Mouse (Mus musculus) mesoderm, embryonic 11.5 days (tissue): Measurements from ENCODE around the gene Emb.
"Not testable (repeated sequence)": the region's sequence is repeated elsewhere in the genome, so short reads cannot be mapped to it uniquely, and the experiment has no call there.

Experiments used
- DNase-seq: peaks from one replicate; pipeline ENCODE4 v3.0.0-alpha.2; 2012; ENCODE audit warnings: low read depth, low spot score

Emb gene

DNA sequence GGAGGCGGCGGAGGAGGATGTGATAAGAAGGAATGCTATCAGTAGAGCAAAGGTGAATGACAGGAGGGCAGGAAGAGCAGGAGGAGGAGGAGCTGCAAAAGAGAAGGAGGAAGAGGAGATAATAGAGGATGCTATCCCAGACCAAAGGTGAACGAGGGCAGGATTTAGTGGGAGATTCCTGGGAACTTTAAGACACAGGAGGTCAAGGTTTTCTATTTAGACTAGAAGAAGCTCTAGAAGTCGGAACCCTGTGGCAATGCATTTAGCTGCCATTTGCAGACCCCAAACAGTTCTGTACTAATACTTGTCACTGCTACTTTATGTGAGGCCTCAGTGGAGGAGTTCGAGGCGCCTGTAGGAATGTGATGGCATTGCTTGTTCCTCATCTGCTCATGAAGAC, at the start of gene Emb:
Gene Emb, plus strand, starts transcription at position 301 of the 400 bp plus-strand sequence.
- DNase-seq, result no peak

DNA sequence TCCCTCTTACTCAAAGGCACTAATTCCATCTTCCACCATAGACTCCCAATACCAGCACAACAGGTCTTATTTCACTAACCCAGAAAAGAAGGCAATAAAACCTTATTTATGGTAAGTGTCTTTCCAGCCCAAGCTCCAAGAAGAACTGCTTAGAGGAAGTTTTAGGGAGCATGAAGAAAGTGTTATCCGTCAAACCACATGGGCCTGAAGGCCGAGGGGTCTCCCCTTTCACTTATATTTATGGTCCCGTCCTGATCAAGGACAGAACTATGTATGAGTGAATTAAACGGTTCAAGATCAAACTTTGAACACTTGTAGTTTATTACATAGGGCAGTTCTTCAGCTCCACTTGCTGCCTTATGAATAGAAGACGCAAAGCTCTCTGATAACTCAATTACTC, 44.4 kb upstream of the Emb start:
- no peak for DNase-seq

DNA sequence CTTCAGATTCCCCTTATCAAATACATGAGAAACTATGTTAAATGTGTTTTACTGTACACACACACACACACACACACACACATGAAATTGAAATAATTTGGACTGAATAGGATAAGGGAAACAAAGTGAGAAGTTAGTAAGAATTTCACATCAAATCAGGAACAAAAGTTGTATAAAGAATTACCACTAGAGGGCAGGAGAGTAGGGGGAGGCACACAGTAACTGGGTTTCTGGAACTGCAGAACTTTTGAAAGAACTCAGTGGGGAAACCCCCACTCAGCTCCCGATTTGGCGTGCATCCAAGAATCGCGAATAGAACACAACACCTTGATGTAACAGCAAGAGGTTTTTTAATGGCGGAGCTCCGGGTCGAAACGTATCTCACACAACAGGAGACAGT, 43.3 kb upstream of the Emb start:
- DNase-seq, result peak; percentile 6

DNA sequence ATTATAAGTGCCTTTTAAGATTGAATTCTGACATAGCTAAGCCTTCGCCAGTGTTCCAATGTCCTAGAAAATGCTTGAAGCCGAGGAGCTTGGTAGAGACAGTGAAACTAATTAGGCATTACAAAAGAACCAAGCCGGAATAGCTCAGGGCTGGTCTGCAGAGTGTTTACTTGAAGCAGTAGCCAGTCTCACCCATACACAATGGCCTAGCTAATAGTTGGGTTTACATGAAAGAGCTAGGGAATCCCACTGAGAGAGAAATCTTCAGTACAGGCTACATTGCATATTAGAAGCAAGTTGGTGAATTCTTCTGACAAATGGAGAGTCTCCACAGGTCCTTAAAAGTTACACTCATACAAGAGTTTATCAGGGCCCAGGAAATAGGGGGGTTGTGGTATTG, 27.4 kb upstream of the Emb start:
- not testable (repeated sequence) for DNase-seq

DNA sequence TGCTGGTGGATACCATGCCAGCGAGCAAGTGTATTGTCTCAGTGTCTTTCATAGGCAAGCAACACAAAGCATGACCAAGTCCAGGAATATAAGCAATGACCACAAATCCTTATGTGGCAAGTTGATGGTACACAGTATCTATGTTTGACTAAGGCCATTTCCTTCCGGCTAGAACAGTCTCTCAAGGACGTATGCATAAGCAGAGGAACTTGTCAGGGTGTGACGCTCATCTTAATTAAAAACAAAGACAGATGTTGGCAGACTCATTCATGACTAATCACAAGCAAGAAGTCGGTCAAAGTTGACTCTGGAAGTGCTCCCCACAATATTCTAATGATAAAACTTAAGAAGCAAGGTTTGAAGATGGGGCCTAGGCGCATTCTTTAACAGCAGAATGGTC, 25.0 kb upstream of the Emb start:
- no peak for DNase-seq

DNA sequence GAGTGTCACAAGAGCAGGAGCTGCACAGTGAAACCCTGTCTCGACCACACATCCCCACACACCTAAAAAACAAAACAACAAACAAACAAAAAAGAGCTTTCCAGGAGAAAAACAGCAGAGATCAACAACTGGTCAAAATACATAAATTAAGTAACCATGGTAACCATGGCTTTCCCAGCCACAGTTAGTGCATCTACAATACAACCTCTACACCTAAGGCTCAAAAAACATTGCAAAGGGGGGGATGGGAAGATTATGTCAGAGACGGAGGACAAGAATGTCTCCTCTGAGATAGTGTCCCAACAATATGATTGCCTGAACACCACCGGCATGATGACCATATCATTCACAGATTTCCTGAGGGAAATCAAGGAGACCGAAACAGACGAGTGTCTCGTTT, 23.0 kb upstream of the Emb start:
- no peak for DNase-seq

DNA sequence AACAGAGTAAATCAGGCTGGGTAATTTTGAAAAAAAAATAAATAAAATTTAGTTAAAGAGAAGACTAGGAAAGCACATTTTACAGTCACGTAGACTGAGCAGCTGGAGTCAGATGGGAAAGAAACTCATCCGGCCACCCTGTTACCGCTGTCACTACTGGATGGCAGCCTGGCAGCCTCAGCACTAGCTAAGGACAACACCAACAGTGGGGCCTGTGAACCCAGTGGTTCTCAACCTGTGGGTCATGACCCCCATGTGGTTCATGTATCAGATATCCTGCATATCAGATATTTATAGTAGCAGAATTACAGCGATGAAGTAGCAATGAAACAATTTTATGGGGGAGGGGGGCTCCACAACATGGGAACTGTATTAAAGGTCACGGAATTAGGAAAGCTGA, 16.2 kb upstream of the Emb start:
- no peak for DNase-seq

DNA sequence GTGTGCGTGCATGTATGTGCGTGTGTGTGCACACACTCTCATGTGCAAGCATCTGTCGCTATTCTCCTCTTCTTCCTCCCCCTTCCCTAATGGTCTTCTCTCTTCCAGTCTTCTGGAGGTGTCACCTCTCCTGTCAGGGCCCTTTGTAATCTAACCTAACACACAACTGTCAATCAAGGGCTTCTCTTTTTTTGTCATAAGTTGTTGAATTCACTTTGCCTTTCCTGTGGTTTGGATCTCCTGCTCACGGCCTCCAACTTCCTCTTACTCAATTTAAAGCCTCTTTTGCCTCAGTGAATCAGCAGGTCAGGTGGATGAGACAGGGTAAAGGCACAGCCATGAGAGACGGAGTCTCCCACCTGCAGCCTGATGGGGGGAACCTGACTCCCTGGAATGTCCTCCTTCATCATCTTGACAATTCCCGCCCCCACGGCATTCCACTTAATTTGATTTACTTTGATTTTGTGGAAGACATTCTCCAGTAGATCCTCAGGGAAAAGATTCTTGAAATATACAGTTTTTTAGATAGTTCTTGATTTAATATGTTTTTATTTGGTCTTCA, 14.8 kb upstream of the Emb start:
- peak; percentile 38 for DNase-seq

DNA sequence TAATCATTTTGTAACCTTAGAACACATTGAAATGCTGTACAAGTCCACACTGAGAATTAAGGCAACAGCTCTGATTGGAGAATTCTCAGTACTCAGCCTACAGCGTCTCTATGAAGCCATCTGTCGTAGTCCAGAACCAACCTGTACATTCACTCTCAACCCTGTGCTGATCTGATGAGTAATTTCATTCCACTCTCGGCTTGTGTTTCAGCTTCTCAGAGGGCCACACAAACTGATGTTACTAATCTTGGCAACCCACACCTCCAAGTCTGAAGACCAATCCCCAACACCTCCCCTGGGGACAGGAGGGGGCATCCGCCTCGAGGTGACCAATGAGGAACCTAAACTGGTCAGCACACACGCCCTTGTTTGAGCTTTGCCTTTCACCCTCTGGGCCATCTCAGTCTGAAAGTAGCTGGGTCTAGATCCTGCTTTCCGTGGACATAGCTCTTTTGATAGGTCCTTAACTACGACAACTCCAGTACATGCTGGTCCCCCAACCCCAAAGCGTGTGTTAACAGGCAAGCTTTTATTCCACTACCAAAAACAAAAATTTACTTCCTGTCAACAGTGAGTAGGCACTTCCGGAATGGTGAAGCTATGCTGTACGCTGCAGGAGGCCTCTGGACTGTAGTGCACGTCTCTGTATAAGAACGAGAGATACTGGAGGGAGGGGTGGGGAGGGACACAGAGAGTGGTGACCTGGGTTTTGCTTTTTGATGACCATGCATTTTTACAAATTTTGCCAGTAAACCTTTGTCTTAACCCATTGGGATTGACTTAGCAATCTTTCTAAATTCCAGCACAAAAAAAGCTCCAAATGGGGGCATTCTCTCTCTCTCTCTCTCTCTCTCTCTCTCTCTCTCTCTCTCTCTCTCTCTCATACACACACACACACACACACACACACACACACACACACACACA, 12.5 kb upstream of the Emb start:
- no peak for DNase-seq

DNA sequence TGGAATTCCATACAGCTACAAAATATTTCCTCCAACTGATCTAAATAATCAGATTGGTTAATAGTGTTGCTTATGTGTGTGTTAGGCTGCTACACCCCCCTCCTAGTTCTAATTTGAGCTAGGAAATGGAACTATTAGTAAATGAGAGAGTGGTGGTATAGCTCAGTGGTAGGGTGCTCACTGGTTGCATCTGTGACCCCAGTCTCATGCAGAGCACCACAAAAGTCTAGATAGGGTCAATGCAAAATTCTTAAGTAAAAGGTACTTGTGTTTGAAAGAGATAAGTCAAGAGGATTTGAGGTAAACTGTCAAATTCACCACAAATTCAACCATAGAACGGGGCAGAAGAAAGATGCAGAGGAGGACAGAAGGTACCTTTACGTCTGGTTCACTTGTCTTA, 10.7 kb upstream of the Emb start:
- DNase-seq, result no peak

DNA sequence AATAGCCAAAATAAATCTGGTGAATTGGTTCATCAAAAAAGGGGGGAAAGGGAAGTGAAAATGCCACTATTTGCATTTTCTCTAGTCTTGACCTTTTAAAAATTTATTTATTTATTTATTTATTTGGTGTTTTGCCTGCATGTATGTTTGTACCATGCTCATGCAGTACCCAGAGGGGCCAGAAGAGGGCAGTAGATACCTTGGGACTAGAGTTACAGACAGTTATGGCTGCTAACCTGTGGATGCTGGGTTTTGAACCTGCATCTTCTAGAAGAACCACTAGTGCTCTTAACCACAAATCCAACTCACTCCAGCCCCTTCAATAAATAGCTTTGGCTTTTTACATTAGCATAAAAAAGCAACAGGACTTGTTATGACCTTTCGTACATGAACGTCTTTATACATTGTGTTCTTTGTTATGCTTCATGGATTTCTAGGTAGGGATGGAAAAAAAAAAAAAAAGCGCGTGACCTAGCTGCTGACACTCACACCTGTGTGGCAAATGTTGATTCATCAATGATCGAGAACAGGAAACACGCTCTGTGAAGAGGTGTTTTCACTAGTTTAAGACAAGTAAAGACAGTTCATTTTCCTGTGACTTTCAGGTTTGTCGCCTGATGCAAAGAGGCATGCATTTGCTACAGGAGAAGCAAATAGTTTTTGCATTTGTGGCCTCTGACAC, 9.8 kb upstream of the Emb start:
- peak; percentile 84 for DNase-seq

DNA sequence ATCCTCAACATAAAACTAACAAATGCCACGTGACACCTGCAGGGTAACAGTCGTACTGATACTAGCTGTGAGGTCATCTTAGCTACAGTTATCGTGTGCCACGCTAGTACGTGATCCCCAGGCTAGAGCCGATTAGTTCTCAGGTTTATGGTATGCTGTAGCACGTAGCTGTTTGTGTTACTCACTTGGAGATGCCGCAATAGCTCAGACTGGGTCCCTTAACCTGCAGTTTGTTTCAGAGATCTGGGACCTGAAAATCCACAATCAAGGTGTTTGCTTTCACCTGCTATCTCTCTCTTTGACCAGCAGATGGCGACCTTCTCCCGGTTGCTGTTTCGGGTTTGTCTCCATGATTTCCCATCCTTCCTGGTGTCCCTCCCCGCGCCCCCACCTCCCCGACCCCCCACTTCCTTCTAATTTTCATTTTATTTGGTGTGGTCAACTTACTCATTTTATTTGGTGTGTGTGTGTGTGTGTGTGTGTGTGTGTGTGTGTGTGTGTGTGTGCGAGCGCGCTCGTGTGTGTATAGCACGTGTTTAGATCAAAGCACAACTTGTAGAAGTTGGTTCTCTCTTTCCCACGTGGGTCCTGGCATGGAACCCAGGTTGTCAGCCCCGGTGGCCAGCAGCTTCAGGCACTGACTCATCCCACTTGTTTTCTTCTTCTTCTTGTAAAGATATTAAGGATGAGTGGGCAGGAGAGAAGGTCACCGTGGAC, 5.4 kb upstream of the Emb start:
- DNase-seq, result peak; percentile 47

DNA sequence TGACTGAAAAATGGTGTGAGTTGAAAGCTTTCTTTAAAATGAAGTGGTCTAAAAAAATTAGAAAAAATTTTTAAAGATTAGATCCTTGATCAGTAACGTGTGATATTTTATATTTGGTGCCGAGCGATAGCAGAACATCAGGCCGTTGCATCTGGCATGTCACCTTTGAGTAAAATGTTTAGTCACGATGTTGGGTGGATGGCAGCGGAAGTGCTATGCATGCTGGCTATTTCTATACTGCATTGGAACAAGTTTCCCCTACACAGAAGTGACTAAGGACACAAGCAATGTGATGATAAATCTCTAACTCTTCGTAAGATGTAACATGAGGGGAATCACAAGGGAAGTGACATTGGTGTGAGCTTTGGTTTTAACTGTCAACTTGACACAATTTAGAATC, 3.7 kb upstream of the Emb start:
- DNase-seq, result no peak

DNA sequence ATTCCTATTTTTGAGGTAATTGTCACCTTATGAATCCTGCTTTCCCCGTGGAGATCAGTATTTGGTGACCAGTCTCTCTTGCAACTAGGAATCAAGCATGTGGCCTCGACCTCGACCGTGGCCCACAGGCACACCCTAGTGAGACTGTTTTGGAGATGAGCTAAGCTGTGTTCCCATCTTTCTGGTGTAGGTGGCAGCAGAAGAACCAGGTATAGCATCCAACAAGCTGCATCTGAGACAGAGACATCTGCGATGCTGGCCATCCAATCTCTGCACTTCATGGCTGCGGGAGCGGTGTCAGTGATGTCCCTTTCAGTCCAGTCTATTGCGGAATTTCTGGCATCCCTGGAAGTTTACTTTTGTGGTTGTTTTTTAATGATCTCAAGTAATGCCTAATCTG, 2.3 kb upstream of the Emb start:
- no peak for DNase-seq

DNA sequence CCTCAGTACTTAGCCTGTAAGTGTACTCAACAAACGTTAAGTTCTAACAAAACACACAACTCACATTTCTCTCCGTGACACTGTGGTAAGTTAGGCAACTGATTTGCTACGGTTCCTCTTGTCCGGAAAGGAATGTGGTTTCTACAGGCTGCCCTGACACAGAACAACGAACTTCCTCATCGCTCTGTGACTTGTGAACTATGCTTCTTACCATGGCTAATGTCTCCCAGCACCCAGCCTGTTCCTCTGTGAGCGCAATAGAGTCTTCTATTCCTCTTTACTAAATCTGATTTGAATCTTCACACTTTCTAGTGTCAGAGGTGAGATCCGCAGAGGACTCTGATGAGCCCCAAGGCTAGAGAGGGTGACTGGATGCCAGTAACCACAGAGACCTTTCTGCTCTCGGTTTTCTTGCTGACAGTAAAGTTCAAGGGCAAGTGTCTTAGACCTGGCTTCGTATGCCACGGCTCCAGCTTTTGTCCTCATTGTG, 3.1 kb downstream of the Emb start:
- peak; percentile 42 for DNase-seq

DNA sequence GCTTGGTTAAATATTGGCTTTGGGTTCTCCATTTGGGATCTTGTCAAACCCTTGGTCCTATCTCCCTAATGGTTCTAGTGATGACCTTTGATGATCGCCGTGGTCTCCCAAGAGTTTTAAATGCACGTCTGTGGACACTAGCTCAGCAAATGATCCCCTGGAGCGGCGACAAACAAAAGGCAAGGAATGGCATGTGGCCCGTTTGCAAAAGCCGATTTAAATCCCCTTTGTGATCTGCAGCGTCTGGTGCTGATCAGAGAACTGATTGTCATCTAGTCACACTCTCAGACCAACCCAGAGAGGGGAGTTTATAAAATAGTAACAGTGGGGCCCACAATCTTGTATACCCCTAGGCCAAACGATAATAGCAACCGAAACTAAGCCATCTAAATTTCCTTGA, 7.1 kb downstream of the Emb start:
- DNase-seq, result no peak

DNA sequence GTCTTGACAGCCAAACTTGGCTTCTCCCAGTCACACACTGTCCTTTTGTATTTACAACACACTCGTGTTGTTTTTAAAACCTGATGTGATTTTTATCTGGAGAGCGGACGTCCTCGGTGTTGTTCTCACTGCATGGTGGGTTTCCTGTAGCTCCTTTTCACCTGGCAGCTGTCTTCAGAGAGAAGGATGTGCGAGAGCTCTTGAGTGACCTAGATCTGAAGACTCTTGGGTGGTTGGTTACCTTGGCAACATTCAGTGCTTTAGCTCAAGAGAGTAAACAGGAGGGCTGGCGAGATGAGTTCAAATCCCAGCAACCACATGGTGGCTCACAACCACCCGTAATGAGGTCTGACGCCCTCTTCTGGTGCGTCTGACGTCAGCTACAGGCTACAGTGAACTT, 7.8 kb downstream of the Emb start:
- no peak for DNase-seq

DNA sequence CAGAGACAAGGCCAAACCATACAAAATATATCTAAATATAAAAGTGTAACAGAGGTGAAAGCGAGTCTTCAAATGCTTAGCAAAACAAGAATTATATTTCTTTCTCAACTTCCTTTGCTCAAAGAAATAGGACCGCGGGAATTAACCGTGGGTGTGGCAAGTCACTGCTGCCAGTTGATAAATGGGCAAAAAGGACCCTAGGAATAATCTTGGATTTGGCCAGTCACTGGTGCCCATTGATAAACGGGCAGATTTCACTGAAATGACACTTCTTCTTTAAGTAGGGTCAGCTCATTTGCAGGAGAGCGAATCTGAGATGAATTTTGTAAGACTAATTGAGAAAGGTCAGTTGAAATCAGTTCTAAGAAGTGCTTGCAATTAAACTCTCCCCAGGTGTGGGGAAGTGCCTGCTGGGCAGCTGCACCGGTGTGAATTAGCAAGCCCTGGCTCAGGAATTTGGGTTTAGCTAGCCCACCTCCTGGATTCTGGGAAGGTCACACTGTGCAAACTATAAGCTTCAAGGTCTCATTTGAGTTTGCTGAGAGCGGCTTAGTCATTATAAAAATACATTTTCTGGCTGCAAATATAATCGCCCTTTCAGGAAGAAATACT, 8.5 kb downstream of the Emb start:
- DNase-seq, result no peak

DNA sequence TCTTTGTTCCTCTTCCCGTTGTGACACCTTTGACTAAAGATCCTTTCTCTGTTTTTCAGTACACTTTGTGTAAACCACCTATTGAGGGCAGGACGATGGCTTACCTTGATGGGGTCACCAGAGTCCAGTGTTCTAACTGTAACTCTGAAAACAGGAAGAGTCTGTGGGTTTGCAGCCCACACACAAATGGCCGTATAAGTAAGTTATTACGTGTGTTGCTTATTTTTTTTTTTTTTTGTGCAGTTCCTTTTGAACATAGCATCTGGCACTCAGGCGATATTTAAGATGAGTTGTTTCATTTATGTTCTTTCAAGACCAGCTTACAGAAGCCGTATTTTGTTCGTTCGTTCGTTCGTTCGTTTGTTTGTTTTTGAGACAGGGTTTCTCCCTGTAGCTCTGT, 9.3 kb downstream of the Emb start:
- no peak for DNase-seq

DNA sequence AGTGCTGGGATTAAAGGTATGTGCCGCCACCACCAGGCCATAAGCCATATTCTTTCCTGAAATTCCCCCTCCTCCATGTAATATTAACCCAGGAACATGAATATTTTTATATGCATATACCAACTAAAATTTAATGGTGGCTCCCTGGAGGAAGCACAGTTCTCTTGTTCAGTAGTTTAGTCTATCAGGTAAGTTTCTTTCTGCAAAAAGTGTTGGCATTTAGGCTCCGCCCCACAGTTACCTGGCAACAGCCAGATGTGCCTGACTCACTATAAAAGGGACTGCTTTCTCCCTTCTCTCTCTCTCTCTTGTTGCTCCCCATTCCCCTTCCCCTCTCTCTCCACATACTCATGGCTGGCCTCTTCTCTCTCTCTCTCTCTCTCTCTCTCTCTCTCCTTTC, 9.8 kb downstream of the Emb start:
- DNase-seq, result no peak

DNA sequence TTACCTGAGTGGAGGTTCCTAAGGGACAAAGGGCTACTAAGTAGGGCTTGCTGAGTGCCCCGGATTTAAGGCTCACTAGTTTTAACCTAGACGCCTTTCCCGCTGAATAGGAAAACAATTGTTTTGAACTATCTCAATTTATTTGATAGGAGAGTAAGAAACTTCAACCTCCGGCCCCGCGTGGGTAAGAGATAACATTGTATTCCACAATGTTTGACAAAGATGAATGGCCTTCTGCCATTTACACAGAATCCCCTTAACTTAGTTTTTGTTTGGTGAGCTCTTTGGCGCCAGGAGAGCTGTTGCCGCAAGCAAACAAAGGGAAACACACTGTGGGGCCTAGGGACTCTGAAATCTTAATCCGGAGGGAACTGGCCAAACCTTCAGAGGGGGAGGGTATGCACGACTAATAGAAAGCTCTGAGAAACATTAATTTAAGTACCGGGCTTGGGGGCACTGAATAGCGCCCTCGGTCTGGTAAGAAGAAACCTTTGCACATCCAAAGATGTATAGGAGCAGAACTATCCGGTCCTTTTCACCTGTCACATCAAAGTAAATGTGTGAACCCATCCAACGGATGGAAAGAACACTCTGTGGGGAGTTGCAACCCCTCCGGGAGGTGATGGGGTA, 11.7 kb downstream of the Emb start:
- DNase-seq, result peak; percentile 24
